Mouse (Mus musculus) cerebellum, adult 2 months (tissue): ENCODE results near the gene Klhl25. TPM values are rescaled to one million over a fixed set of nuclear protein-coding genes. Genes with fewer than 3 reads are reported as not detected.
A peak's percentile ranks its signal among the peaks of the same experiment; 100 is the strongest.
"Not testable (repeated sequence)": the region's sequence is repeated elsewhere in the genome, so short reads cannot be mapped to it uniquely, and the experiment has no call there.

ENCODE experiments used
- DNase-seq, 2 experiments: peaks; one replicate each; pipeline ENCODE4 v3.0.0; 2021
- H3K27ac ChIP-seq: fragments of 200-500 bp; 2 replicates; pipeline ENCODE4 v1.5.1; 2012; ENCODE audit warnings: low read length, control low read depth, inconsistent platforms; ENCODE audit not compliant: insufficient read depth
- H3K27me3 ChIP-seq: fragments of 200-500 bp; 2 replicates; pipeline ENCODE4 v1.6.1; 2012; ENCODE audit warnings: inconsistent platforms, mild to moderate bottlenecking, low read length, moderate library complexity; ENCODE audit not compliant: control insufficient read depth, insufficient read depth
- H3K4me1 ChIP-seq: fragments of 200-500 bp; 2 replicates; pipeline ENCODE4 v1.6.1; 2011; ENCODE audit warnings: low read length; ENCODE audit not compliant: control insufficient read depth, insufficient read depth
- H3K4me3 ChIP-seq: fragments of 200-500 bp; replicated peaks from 2 replicates; pipeline ENCODE3; 2011; ENCODE audit warnings: mild to moderate bottlenecking, low read depth, low read length, control low read depth; ENCODE audit not compliant: insufficient read depth
- CTCF ChIP-seq: fragments of 200-500 bp; IDR thresholded peaks from 2 replicates; pipeline ENCODE4 v1.5.1; 2011; ENCODE audit warnings: low read depth, mild to moderate bottlenecking, control low read depth, low read length, moderate library complexity, borderline replicate concordance; ENCODE audit not compliant: insufficient read depth
- POLR2A ChIP-seq: fragments of 200-500 bp; IDR thresholded peaks from 2 replicates; pipeline ENCODE4 v1.6.1; 2011; ENCODE audit warnings: low read length, control low read depth, borderline replicate concordance; ENCODE audit not compliant: insufficient read depth
- WGBS: fragments of 180-500 bp; shearing (Covaris S2); methylation state at CpG from one replicate; pipeline ENCODE4 v1.1.7; 2018; 5-methylcytosine and 5-hydroxymethylcytosine counted together
- polyA plus RNA-seq: library from polyadenylated mRNA; depleted of rRNA; stranded (reverse); fragments of >200 nt; gene quantifications from 2 replicates; pipeline ENCODE4 v1.2.3, GENCODE M21; 2012

Klhl25 gene
- polyA plus RNA-seq, 1 experiment: 8.9 TPM

DNA sequence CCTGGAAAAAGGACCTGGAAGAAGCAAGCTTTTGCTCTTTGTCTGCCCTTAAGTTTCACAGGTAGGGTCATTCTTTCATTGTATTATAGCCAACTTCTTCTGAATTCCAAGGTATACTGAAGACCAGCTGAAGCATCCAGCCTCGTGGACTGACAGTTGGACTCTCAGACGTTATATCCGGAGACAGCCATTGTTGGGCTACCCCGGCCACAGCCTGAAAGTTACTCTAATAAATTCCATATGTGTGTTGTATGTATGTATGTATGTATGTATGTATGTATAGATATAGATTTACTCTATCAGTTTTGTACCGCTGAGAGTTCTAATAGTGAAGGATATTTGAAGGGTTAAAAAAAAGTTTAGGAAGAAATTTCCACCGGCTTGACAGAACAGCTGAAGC lies 621 bp upstream of the Klhl25 start:
- H3K27ac ChIP-seq: no peak overlapping the region
- no peaks in the 10 kb centered on the region for H3K27me3 ChIP-seq
- no peak for TF ChIP-seq CTCF
- no peak for TF ChIP-seq POLR2A
- peaks cover 14% of the 10 kb centered on the region for H3K4me1 ChIP-seq
- peak in 1 of 2 experiments; percentile 9 for DNase-seq
- H3K4me3 ChIP-seq: no peak overlapping the region
- 16% methylated on average over 6 of the region's 6 CpGs for WGBS

DNA sequence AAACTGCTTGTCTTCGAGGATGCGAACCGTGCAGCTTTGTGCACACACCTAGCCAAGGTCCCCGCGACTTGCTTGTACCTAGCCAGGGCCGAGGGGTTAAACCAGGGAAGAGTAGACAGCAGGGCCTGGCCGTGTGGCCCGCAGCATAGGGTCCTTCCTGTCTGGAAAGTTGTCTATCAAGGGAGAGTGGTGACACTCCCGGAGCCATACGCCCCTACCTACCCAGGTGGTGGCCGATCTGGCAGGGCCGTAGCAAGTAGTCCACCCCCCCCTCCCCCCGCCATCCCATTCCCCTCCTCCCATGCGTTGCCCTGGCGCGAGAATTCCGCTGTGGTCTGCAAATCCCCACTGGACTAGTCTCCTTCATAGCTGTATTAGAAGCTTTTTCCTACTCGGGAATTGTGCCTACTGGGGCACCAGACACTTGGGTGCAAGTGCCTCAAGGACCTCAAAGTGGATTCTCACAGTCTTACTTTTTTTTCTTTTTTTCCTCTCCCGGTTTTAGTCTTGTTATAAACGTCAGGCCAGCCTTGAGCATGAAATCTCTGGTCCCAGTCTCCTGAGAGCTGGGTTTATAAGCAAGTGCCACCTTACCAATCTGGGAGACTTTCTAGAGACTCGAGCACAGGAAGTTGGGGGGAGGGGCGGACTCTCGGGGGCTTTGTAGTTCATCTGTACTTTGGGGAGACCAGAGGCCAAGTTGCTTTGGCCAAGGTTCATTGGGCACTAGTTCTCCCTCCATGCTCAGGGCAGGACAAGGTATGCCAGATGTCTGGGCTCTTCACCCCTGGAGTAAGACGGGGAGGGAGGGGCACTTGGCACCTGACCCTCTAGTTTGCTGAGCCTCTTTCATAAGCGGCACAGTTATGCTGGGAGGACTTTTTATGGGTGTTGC lies 913 bp downstream of the Klhl25 start:
- Histone ChIP-seq H3K27me3 (no peaks in the 10 kb centered on the region), H3K27ac (no peak overlapping the region), H3K4me1 (peaks cover 20% of the 10 kb centered on the region), H3K4me3 (peak overlapping the region; percentile 96)
- 2% methylated on average over 25 of the region's 25 CpGs for WGBS
- TF ChIP-seq POLR2A (no peak), CTCF (no peak)
- DNase-seq: peak; percentile 26 to 50

DNA sequence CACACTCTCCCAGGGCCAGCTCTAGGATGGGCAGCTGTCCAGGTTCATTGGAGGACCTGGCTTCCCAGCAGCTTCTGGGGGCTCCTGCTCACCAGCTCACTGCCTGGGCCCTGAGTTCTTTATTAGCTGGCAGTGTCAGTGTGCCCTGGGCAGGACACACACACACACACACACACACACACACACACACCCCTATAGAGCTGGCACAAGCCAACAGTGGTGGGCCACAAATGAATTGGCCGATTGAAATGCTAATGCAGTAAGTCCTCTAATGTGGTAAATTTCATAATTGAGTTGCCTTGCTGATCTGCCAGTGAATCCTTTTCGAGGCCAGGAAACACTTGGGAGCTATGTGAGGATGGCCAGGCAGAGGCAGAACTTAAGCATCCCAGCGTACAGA lies 2.3 kb downstream of the Klhl25 start:
- H3K27ac ChIP-seq, H3K4me3 ChIP-seq, H3K27me3 ChIP-seq: not testable (repeated sequence)
- WGBS: 67% methylated on average over 1 of the region's 3 CpGs
- peak in 1 of 2 experiments; percentile 7 for DNase-seq
- H3K4me1 ChIP-seq: peaks cover 33% of the 10 kb centered on the region

DNA sequence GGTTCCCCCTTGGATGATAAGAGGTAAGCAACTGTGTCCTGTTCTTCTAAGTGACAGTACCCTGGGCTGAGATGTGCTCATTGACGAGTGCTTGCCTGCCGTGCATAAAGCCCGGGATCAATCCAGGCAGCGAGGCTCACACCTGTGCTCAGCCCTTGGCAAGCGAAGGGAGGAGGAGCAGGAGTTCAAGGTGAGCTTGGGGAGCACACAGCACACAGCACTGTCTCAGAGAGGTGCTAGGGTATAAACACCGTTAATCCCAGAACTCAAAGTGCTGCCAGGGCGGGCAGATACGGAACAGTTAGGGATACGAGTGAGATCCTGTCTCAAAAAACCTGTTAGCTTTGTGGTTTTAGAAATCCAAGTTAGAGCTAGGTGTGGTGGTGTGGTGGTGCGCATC lies 3.2 kb downstream of the Klhl25 start:
- WGBS: 90% methylated on average over 10 of the region's 10 CpGs
- TF ChIP-seq CTCF (no peak), POLR2A (no peak)
- DNase-seq: peak in 1 of 2 experiments; percentile 12
- Histone ChIP-seq H3K4me3 (no peak overlapping the region), H3K27me3 (no peaks in the 10 kb centered on the region), H3K4me1 (peaks cover 35% of the 10 kb centered on the region), H3K27ac (no peak overlapping the region)

DNA sequence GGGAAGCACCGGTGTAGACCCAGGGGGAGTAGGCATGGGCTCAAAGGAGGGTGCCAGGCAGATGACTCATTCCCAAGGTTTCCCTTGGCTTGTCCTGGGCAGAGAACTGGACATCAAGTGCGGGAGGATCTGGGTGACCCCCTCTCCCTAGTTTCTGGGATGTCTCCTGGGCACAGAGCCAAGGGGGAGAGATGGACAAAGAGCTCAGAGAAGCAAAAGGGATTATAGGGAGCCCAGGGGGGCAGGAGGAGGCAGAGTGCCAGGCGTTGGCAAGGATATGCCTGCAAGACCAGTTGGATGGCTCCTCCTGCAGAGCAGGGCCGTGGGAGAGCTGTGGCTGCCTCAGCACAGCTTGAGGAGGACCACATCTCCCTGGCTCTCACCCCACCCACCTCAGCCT lies 4.3 kb downstream of the Klhl25 start:
- H3K4me3 ChIP-seq: no peak overlapping the region
- TF ChIP-seq CTCF (no peak), POLR2A (no peak)
- H3K27me3 ChIP-seq: no peaks in the 10 kb centered on the region
- H3K27ac ChIP-seq: no peak overlapping the region
- H3K4me1 ChIP-seq: peaks cover 35% of the 10 kb centered on the region
- 22% methylated on average over 4 of the region's 4 CpGs for WGBS
- DNase-seq: peak; percentile 53 to 58

DNA sequence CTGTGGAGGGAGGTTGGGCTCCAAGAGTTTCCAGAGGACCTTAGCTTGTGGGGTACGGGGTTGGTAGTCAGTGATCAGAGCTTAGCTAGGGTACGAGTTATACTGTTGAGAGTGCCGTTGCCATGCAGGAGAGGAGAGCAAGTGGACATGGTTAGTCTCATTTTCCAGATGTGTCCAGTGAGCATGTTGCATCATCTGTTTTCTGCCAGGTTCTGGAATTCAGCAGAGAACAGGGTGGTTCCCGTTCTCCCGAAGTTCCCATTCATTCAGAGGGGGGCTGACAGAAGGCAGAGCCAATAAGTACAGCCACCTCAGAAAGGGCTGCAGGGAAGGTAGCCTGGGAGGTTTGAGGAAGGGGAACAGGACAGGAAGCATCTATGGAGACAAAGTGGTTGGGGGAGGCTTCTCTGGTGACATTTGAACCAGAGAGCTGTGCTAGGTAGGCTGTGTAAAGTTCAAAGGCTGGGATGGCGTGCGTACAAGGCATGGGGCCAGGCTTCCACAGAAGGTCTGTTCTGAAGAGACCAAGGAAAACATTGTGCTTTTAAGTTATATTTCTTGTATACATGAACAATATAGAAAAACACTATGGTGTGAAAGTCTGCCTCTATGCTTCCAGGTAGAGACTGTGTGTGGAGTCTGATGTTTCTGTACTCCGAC lies 5.2 kb downstream of the Klhl25 start:
- WGBS: 92% methylated on average over 8 of the region's 8 CpGs
- TF ChIP-seq POLR2A (no peak), CTCF (no peak)
- no peak for DNase-seq
- no peaks in the 10 kb centered on the region for H3K27me3 ChIP-seq
- H3K4me3 ChIP-seq: no peak overlapping the region
- no peak overlapping the region for H3K27ac ChIP-seq
- peaks cover 35% of the 10 kb centered on the region for H3K4me1 ChIP-seq

DNA sequence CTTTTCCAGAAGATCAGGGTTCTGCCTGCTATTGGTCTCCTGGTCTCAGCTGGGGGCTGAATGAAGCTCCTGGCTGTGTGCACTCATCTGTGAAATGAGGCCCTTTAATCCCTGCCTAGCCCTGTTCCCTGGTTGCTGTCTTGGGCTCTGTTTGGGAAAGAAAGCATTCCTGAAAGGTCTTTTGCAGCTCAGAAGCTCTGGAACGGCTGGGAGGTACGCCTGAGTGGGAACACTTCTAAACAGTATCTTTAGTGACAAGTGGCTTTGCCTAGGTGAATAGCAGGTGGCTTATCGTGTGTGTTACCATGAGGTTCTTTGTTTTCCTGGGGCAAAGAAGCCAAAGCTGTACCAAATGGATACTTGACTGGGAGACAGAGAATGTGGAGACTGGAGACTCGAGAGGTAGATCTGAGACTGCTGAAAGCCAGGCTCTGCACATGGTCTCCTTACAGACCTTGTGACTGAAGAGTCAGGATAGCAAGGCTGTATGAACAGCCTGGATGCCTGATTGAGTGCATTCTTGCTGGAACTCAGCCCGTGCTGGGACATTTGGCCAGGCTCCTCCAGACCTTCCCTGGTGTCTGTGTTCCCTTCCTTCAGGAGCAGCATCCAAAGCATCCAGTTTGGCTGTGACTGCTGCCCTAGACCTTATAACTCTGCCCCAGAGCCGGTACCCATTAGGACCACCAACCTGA lies 6.3 kb downstream of the Klhl25 start:
- DNase-seq: peak; percentile 71 to 74
- Histone ChIP-seq H3K27ac (no peak overlapping the region), H3K27me3 (no peaks in the 10 kb centered on the region), H3K4me1 (peaks cover 37% of the 10 kb centered on the region), H3K4me3 (no peak overlapping the region)
- TF ChIP-seq POLR2A: no peak
- TF ChIP-seq CTCF: no peak
- WGBS: 13% methylated on average over 6 of the region's 6 CpGs

DNA sequence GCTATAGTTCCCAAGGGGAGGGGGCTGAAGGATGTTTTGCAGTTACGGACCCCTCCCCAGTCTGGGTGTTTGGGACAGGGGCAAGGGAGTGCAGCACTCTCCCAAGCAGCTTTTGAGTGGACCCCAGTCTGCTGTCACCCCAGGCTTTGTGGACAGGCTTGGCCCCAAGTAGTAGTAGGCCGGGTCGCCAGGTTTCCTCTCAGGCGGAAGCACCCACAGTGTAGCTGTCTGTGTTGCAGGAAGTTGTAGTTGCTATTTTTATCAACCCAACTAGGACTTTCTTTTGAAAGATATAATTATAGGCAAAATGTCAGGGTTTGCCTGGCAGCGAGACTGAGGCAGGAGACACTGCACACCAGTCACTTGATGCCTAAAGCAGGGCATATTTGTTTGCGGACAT lies 6.9 kb downstream of the Klhl25 start:
- no peak for DNase-seq
- Histone ChIP-seq H3K27ac (no peak overlapping the region), H3K4me3 (no peak overlapping the region), H3K4me1 (peaks cover 38% of the 10 kb centered on the region), H3K27me3 (no peaks in the 10 kb centered on the region)
- 46% methylated on average over 6 of the region's 6 CpGs for WGBS
- TF ChIP-seq CTCF: no peak
- TF ChIP-seq POLR2A: no peak
